Mouse (Mus musculus) forebrain, embryonic 12.5 days (tissue): ENCODE data around the gene 9930111J21Rik2. TPM values are rescaled to one million over a fixed set of nuclear protein-coding genes. Genes with fewer than 3 reads are reported as not detected.
"Not testable (repeated sequence)": the region's sequence is repeated elsewhere in the genome, so short reads cannot be mapped to it uniquely, and the experiment has no call there.

ENCODE experiments used
- ATAC-seq: fragments of 200-750 bp; cut with Nextera tagmentation; 2 replicates; pipeline ENCODE4 v1.8.0; 2017; ENCODE audit warnings: moderate TSS enrichment; ENCODE audit not compliant: low FRiP score
- H3K27ac ChIP-seq: fragments of 300-500 bp; sonication (generic); 2 replicates; pipeline ENCODE4 v1.5.1; 2016; ENCODE audit warnings: mild to moderate bottlenecking
- H3K27me3 ChIP-seq: fragments of 300-500 bp; sonication (generic); 2 replicates; pipeline ENCODE4 v1.6.1; 2016; ENCODE audit warnings: mild to moderate bottlenecking
- H3K36me3 ChIP-seq: fragments of 300-500 bp; sonication (generic); replicated peaks from 2 replicates; pipeline ENCODE4 v1.6.1; 2016; ENCODE audit warnings: mild to moderate bottlenecking
- H3K4me1 ChIP-seq: fragments of 300-500 bp; sonication (generic); 2 replicates; pipeline ENCODE4 v1.6.1; 2016
- H3K4me2 ChIP-seq: fragments of 300-500 bp; sonication (generic); 2 replicates; pipeline ENCODE4 v1.6.1; 2016; ENCODE audit warnings: mild to moderate bottlenecking, moderate library complexity
- H3K4me3 ChIP-seq: fragments of 300-500 bp; sonication (generic); replicated peaks from 2 replicates; pipeline ENCODE4 v1.5.1; 2016; ENCODE audit warnings: mild to moderate bottlenecking
- H3K9ac ChIP-seq: fragments of 300-500 bp; sonication (generic); 2 replicates; pipeline ENCODE4 v1.6.1; 2016; ENCODE audit warnings: mild to moderate bottlenecking
- H3K9me3 ChIP-seq: fragments of 300-500 bp; sonication (generic); 2 replicates; pipeline ENCODE4 v1.6.1; 2016
- WGBS: fragments of 180-500 bp; shearing (Covaris S2); methylation state at CpG from one replicate; pipeline ENCODE4 v1.1.7; 2016; 5-methylcytosine and 5-hydroxymethylcytosine counted together
- polyA plus RNA-seq: library from polyadenylated mRNA; unstranded; fragments of >200 nt; fragmentation: Nextera tagmentation; extraction: Ambion mirVana; gene quantifications from 2 replicates; pipeline ENCODE4 v1.2.1, GENCODE M21; 2016

Gene 9930111J21Rik2
- polyA plus RNA-seq, 1 experiment from 2014 or later = 0.17 TPM

DNA sequence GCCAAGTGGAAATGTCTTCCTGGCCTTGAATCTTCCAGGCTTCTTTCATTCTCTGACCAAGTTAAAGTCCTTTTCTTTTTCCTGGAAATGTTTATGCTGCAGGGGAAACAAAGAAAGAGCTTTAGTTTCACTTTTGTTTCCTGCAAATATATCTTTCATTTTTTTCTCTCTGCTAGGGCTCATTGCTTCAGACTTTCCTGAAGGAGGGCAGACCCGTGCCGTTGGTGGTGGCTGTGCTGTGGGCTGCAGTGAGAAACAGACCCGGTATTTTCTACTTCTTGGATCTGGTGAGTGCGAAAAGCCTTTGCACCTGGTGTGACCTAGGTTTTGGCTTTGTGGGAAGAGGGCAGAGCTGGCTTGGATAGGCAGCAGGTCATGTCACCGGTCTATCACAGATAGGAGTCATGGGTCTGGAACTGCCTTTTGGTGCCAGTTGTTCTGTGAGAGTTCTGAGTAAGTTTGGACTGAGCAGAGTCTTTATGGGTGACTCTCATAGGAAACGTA lies 35.9 kb upstream of the 9930111J21Rik2 start:
- no peak overlapping the region for H3K4me2 ChIP-seq
- no peaks in the 10 kb centered on the region for H3K27me3 ChIP-seq
- WGBS = 89% methylated on average over 6 of the region's 6 CpGs
- ATAC-seq = no peak
- no peak overlapping the region for H3K9ac ChIP-seq
- no peaks in the 10 kb centered on the region for H3K9me3 ChIP-seq
- no peaks in the 10 kb centered on the region for H3K36me3 ChIP-seq
- 0 out of 2 replicates have a peak, but pooled peaks cover 5% of the 10 kb centered on the region for H3K4me1 ChIP-seq
- no peak overlapping the region for H3K4me3 ChIP-seq
- no peak overlapping the region for H3K27ac ChIP-seq

- Histone ChIP-seq H3K9me3 (no peaks in the 10 kb centered on the region), H3K4me2 (no peak overlapping the region), H3K27ac (no peak overlapping the region), H3K27me3 (no peaks in the 10 kb centered on the region), H3K36me3 (no peaks in the 10 kb centered on the region), H3K9ac (no peak overlapping the region), H3K4me1 (0 out of 2 replicates have a peak, but pooled peaks cover 5% of the 10 kb centered on the region), H3K4me3 (no peak overlapping the region)
- no peak for ATAC-seq
- WGBS = 51% methylated on average over 3 of the region's 3 CpGs
Observed at GRCm38 (mm10) chr11:49084875-49085274, 33.8 kb upstream of the 9930111J21Rik2 start.

- ATAC-seq = no peak
- no peaks in the 10 kb centered on the region for H3K36me3 ChIP-seq
- no peaks in the 10 kb centered on the region for H3K9me3 ChIP-seq
- 0 out of 2 replicates have a peak, but pooled peaks cover 5% of the 10 kb centered on the region for H3K4me1 ChIP-seq
- no peaks in the 10 kb centered on the region for H3K27me3 ChIP-seq
- no peak overlapping the region for H3K27ac ChIP-seq
- WGBS = 93% methylated on average over 1 of the region's 1 CpGs
- no peak overlapping the region for H3K4me2 ChIP-seq
- no peak overlapping the region for H3K4me3 ChIP-seq
- no peak overlapping the region for H3K9ac ChIP-seq
Observed at GRCm38 (mm10) chr11:49084385-49084784, 33.3 kb upstream of the 9930111J21Rik2 start.

GRCm38 (mm10) chr11:49083808-49084207 lies 32.8 kb upstream of the 9930111J21Rik2 start:
- 82% methylated on average over 3 of the region's 3 CpGs for WGBS
- H3K27ac ChIP-seq = no peak overlapping the region
- H3K4me1 ChIP-seq = 0 out of 2 replicates have a peak, but pooled peaks cover 5% of the 10 kb centered on the region
- ATAC-seq = no peak
- H3K4me3 ChIP-seq = no peak overlapping the region
- H3K9ac ChIP-seq = no peak overlapping the region
- no peaks in the 10 kb centered on the region for H3K36me3 ChIP-seq
- H3K27me3 ChIP-seq = no peaks in the 10 kb centered on the region
- H3K4me2 ChIP-seq = no peak overlapping the region
- no peaks in the 10 kb centered on the region for H3K9me3 ChIP-seq

DNA sequence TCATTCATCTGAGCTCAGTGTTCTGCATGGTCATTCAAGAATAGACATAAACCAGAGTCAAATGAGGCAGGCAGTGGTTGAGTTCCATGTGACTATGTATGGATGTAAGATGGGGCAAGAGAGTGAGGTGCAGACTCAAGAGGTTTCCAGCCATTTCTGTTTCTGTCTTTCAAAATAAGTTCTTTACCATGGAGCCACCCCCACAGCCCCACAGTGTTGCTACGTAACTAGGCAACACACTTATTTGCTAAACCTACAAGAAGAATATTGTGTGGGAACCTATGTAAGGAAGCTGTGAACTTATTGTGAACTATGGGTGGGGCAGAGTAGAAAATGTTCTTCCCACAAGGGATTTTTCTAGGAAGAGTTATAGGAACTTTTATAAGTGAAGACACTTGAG lies 32.1 kb upstream of the 9930111J21Rik2 start:
- no peak overlapping the region for H3K4me2 ChIP-seq
- no peak overlapping the region for H3K27ac ChIP-seq
- 0 out of 2 replicates have a peak, but pooled peaks cover 2% of the 10 kb centered on the region for H3K4me1 ChIP-seq
- no peaks in the 10 kb centered on the region for H3K27me3 ChIP-seq
- H3K4me3 ChIP-seq = no peak overlapping the region
- no peak for ATAC-seq
- WGBS = 94% methylated on average over 1 of the region's 1 CpGs
- no peaks in the 10 kb centered on the region for H3K9me3 ChIP-seq
- H3K36me3 ChIP-seq = no peaks in the 10 kb centered on the region
- no peak overlapping the region for H3K9ac ChIP-seq

GRCm38 (mm10) chr11:49081886-49082285 lies 30.8 kb upstream of the 9930111J21Rik2 start:
- Histone ChIP-seq H3K27me3 (no peaks in the 10 kb centered on the region), H3K4me1 (no peaks in the 10 kb centered on the region), H3K4me3 (no peak overlapping the region), H3K9ac (no peak overlapping the region), H3K27ac (no peak overlapping the region), H3K9me3 (no peaks in the 10 kb centered on the region), H3K4me2 (no peak overlapping the region), H3K36me3 (no peaks in the 10 kb centered on the region)
- 76% methylated on average over 3 of the region's 3 CpGs for WGBS
- ATAC-seq = no peak

GRCm38 (mm10) chr11:49081356-49081755 lies 30.3 kb upstream of the 9930111J21Rik2 start:
- Histone ChIP-seq H3K27ac (no peak overlapping the region), H3K9me3 (no peaks in the 10 kb centered on the region), H3K4me3 (no peak overlapping the region), H3K4me1 (no peaks in the 10 kb centered on the region), H3K9ac (no peak overlapping the region), H3K4me2 (no peak overlapping the region), H3K27me3 (no peaks in the 10 kb centered on the region), H3K36me3 (no peaks in the 10 kb centered on the region)
- no peak for ATAC-seq
- WGBS = 82% methylated on average over 4 of the region's 4 CpGs

- no peak for ATAC-seq
- no peak overlapping the region for H3K4me2 ChIP-seq
- no peaks in the 10 kb centered on the region for H3K9me3 ChIP-seq
- no peaks in the 10 kb centered on the region for H3K27me3 ChIP-seq
- no peak overlapping the region for H3K27ac ChIP-seq
- no peaks in the 10 kb centered on the region for H3K4me1 ChIP-seq
- WGBS = 75% methylated on average over 1 of the region's 1 CpGs
- no peak overlapping the region for H3K4me3 ChIP-seq
- H3K36me3 ChIP-seq = no peaks in the 10 kb centered on the region
- no peak overlapping the region for H3K9ac ChIP-seq
Observed at GRCm38 (mm10) chr11:49080636-49081035, 29.6 kb upstream of the 9930111J21Rik2 start.

GRCm38 (mm10) chr11:49078719-49079118 lies 27.7 kb upstream of the 9930111J21Rik2 start:
- no peaks in the 10 kb centered on the region for H3K36me3 ChIP-seq
- no peaks in the 10 kb centered on the region for H3K27me3 ChIP-seq
- WGBS = 89% methylated on average over 3 of the region's 3 CpGs
- no peak overlapping the region for H3K4me3 ChIP-seq
- no peaks in the 10 kb centered on the region for H3K9me3 ChIP-seq
- no peak overlapping the region for H3K4me2 ChIP-seq
- no peak overlapping the region for H3K9ac ChIP-seq
- no peak for ATAC-seq
- H3K4me1 ChIP-seq = no peaks in the 10 kb centered on the region
- no peak overlapping the region for H3K27ac ChIP-seq

GRCm38 (mm10) chr11:49077012-49077411 lies 26.0 kb upstream of the 9930111J21Rik2 start:
- no peaks in the 10 kb centered on the region for H3K4me1 ChIP-seq
- no peak for ATAC-seq
- H3K4me3 ChIP-seq = no peak overlapping the region
- no peak overlapping the region for H3K27ac ChIP-seq
- H3K9me3 ChIP-seq = no peaks in the 10 kb centered on the region
- no peaks in the 10 kb centered on the region for H3K36me3 ChIP-seq
- H3K9ac ChIP-seq = no peak overlapping the region
- WGBS = 75% methylated on average over 1 of the region's 1 CpGs
- H3K27me3 ChIP-seq = no peaks in the 10 kb centered on the region
- no peak overlapping the region for H3K4me2 ChIP-seq

GRCm38 (mm10) chr11:49076001-49076757 lies 25.1 kb upstream of the 9930111J21Rik2 start, which contains the start of gene Ifi47:
TSS of gene Ifi47 (plus strand) at chr11:49076587.
- 72% methylated on average over 6 of the region's 6 CpGs for WGBS
- not testable (repeated sequence) for ATAC-seq

GRCm38 (mm10) chr11:49068358-49068757 lies 17.3 kb upstream of the 9930111J21Rik2 start:
- H3K4me3 ChIP-seq = no peak overlapping the region
- WGBS = 93% methylated on average over 1 of the region's 1 CpGs
- H3K4me1 ChIP-seq = no peaks in the 10 kb centered on the region
- H3K36me3 ChIP-seq = no peaks in the 10 kb centered on the region
- H3K9ac ChIP-seq = no peak overlapping the region
- no peaks in the 10 kb centered on the region for H3K27me3 ChIP-seq
- no peaks in the 10 kb centered on the region for H3K9me3 ChIP-seq
- ATAC-seq = no peak
- no peak overlapping the region for H3K4me2 ChIP-seq
- no peak overlapping the region for H3K27ac ChIP-seq

More at GRCm38 (mm10) chr11:49076001-49076757, 25.1 kb upstream of the 9930111J21Rik2 start, which contains the start of gene Ifi47:
- H3K27ac ChIP-seq, H3K4me3 ChIP-seq, H3K4me2 ChIP-seq, H3K9ac ChIP-seq, H3K27me3 ChIP-seq, H3K36me3 ChIP-seq, H3K9me3 ChIP-seq, H3K4me1 ChIP-seq: not testable (repeated sequence)
